Mouse (Mus musculus) ES-Bruce4 (cell line): ENCODE measurements around the gene Ank2. TPM values are rescaled to one million over a fixed set of nuclear protein-coding genes. Genes with fewer than 3 reads are reported as not detected.

ENCODE experiments used
- H3K27ac ChIP-seq: 2 replicates; pipeline ENCODE4 v1.5.1; 2012; ENCODE audit warnings: low read length, inconsistent platforms; ENCODE audit not compliant: insufficient read depth
- H3K27me3 ChIP-seq: 2 replicates; pipeline ENCODE4 v1.6.1; 2012; ENCODE audit warnings: mild to moderate bottlenecking, low read length, inconsistent platforms; ENCODE audit not compliant: control insufficient read depth, poor library complexity, insufficient read depth, severe bottlenecking
- H3K36me3 ChIP-seq: 2 replicates; pipeline ENCODE4 v1.6.1; 2012; ENCODE audit warnings: inconsistent platforms, mild to moderate bottlenecking, low read length, moderate library complexity; ENCODE audit not compliant: control insufficient read depth, poor library complexity, insufficient read depth, severe bottlenecking
- H3K4me1 ChIP-seq: one replicate; pipeline ENCODE4 v1.8.1; 2011; ENCODE audit warnings: low read length; ENCODE audit not compliant: control insufficient read depth, insufficient read depth
- H3K4me3 ChIP-seq: 2 replicates; pipeline ENCODE4 v1.5.1; 2011; ENCODE audit warnings: low read depth, mild to moderate bottlenecking, low read length
- H3K9ac ChIP-seq: 2 replicates; pipeline ENCODE4 v1.6.1; 2012; ENCODE audit warnings: low read depth, mild to moderate bottlenecking, inconsistent platforms; ENCODE audit not compliant: poor library complexity, severe bottlenecking
- H3K9me3 ChIP-seq: replicated peaks from 2 replicates; pipeline ENCODE4 v1.6.1; 2012; ENCODE audit warnings: mild to moderate bottlenecking, low read length, inconsistent platforms; ENCODE audit not compliant: control insufficient read depth, poor library complexity, insufficient read depth, severe bottlenecking
- CTCF ChIP-seq: IDR thresholded peaks from one replicate; pipeline ENCODE4 v1.8.1; 2011; ENCODE audit warnings: low read depth, low read length
- EP300 ChIP-seq: IDR thresholded peaks from 2 replicates; pipeline ENCODE4 v1.6.1; 2011; ENCODE audit warnings: low read depth, low read length; ENCODE audit not compliant: insufficient read depth
- POLR2A ChIP-seq: IDR thresholded peaks from one replicate; pipeline ENCODE4 v1.8.1; 2011; ENCODE audit warnings: low read length; ENCODE audit not compliant: insufficient read depth
- polyA plus RNA-seq: library from polyadenylated mRNA; stranded (reverse); fragments of >200 nt; gene quantifications from 2 replicates; pipeline ENCODE4 v1.2.4, GENCODE M21; 2011; ENCODE audit warnings: low read depth; ENCODE audit not compliant: missing spikeins, insufficient read depth, insufficient read length

Ank2 gene
- polyA plus RNA-seq, 1 experiment, result 29.9 TPM

GRCm38 (mm10) chr3:127387016-127387517, 112.1 kb downstream of the Ank2 start:
- Histone ChIP-seq H3K9me3 (no peaks in the 10 kb centered on the region), H3K9ac (no peak overlapping the region), H3K4me3 (no peak overlapping the region), H3K27me3 (no peaks in the 10 kb centered on the region), H3K4me1 (no peaks in the 10 kb centered on the region), H3K36me3 (no peaks in the 10 kb centered on the region), H3K27ac (no peak overlapping the region)
- no peak for TF ChIP-seq EP300
- TF ChIP-seq POLR2A, result no peak

- H3K4me1 ChIP-seq, result peaks cover 1% of the 10 kb centered on the region
- H3K27ac ChIP-seq, result no peak overlapping the region
- TF ChIP-seq EP300, result no peak
- no peak for TF ChIP-seq POLR2A
- no peak overlapping the region for H3K4me3 ChIP-seq
- H3K9ac ChIP-seq, result no peak overlapping the region
- H3K9me3 ChIP-seq, result no peaks in the 10 kb centered on the region
- no peaks in the 10 kb centered on the region for H3K27me3 ChIP-seq
- H3K36me3 ChIP-seq, result no peaks in the 10 kb centered on the region
These were observed 115.9 kb downstream of the Ank2 start for GRCm38 (mm10) chr3:127383231-127383630.

- Histone ChIP-seq H3K9ac (no peak overlapping the region), H3K4me3 (no peak overlapping the region), H3K36me3 (no peaks in the 10 kb centered on the region), H3K9me3 (no peaks in the 10 kb centered on the region; the same call in 1 of the 2 replicates), H3K27ac (no peak overlapping the region), H3K4me1 (peaks cover 1% of the 10 kb centered on the region), H3K27me3 (no peaks in the 10 kb centered on the region)
- no peak for TF ChIP-seq CTCF
- no peak for TF ChIP-seq EP300
- no peak for TF ChIP-seq POLR2A
These were observed 122.2 kb downstream of the Ank2 start for GRCm38 (mm10) chr3:127376901-127377460.

GRCm38 (mm10) chr3:127375956-127376660, 123.0 kb downstream of the Ank2 start:
- Histone ChIP-seq H3K9ac (no peak overlapping the region), H3K36me3 (no peaks in the 10 kb centered on the region), H3K27ac (no peak overlapping the region), H3K9me3 (no peaks in the 10 kb centered on the region; the same call in 1 of the 2 replicates), H3K27me3 (no peaks in the 10 kb centered on the region), H3K4me3 (no peak overlapping the region), H3K4me1 (peaks cover 1% of the 10 kb centered on the region)
- TF ChIP-seq EP300 (no peak), POLR2A (no peak), CTCF (no peak)

GRCm38 (mm10) chr3:127374190-127374710, 124.9 kb downstream of the Ank2 start:
- TF ChIP-seq CTCF (no peak), EP300 (no peak), POLR2A (no peak)

GRCm38 (mm10) chr3:127371774-127372173, 127.4 kb downstream of the Ank2 start:
- no peak overlapping the region for H3K4me3 ChIP-seq

More at GRCm38 (mm10) chr3:127374190-127374710, 124.9 kb downstream of the Ank2 start:
- no peak overlapping the region for H3K4me3 ChIP-seq
- no peaks in the 10 kb centered on the region; the same call in 1 of the 2 replicates for H3K9me3 ChIP-seq
- H3K9ac ChIP-seq, result no peak overlapping the region
- no peaks in the 10 kb centered on the region for H3K27me3 ChIP-seq
- no peaks in the 10 kb centered on the region for H3K36me3 ChIP-seq
- peaks cover 1% of the 10 kb centered on the region for H3K4me1 ChIP-seq
- H3K27ac ChIP-seq, result no peak overlapping the region

More at GRCm38 (mm10) chr3:127371774-127372173, 127.4 kb downstream of the Ank2 start:
- no peak for TF ChIP-seq CTCF
- no peak for TF ChIP-seq EP300
- no peak for TF ChIP-seq POLR2A
- H3K36me3 ChIP-seq, result no peaks in the 10 kb centered on the region
- no peaks in the 10 kb centered on the region for H3K9me3 ChIP-seq
- no peak overlapping the region for H3K27ac ChIP-seq
- no peak overlapping the region for H3K9ac ChIP-seq
- no peaks in the 10 kb centered on the region for H3K27me3 ChIP-seq
- no peaks in the 10 kb centered on the region for H3K4me1 ChIP-seq
